ENCODE assay signal across 8 mouse cellular contexts in genomic region chr8:84846094-84846721, GRCm38 (mm10). TPM values are rescaled to one million over a fixed set of nuclear protein-coding genes. Genes with fewer than 3 reads are reported as not detected.
A peak's percentile ranks its signal among the peaks of the same experiment; 100 is the strongest.
DNase-seq lines count a peak whose midpoint lies in the region; ATAC-seq and TF ChIP-seq lines count a peak whose summit lies in the region.

No protein-coding gene starts in this region.

- H3K9ac ChIP-seq in ES-Bruce4 (ENCODE audit: low read depth, poor library complexity, severe bottlenecking), result peak overlapping the region; percentile 95
- peak overlapping the region; percentile 88 for H3K9ac ChIP-seq in embryonic facial prominence, embryonic 14.5 days (ENCODE audit: low read depth, low read length)
- peak overlapping the region; percentile 97 for H3K9ac ChIP-seq in intestine, embryonic 15.5 days
- H3K9ac ChIP-seq in neural tube, embryonic 15.5 days (replicated peaks), result peak overlapping the region; percentile 89

- peaks cover 11% of the 10 kb centered on the region for H3K36me3 ChIP-seq in kidney, adult 2 months (ENCODE audit: control insufficient read depth, insufficient read depth, low read length)
- peaks cover 42% of the 10 kb centered on the region for H3K36me3 ChIP-seq in ES-Bruce4 (ENCODE audit: control insufficient read depth, insufficient read depth, low read length, poor library complexity, severe bottlenecking)
- H3K36me3 ChIP-seq in embryonic facial prominence, embryonic 14.5 days (ENCODE audit: control insufficient read depth, insufficient read depth, low read length), result peaks cover 48% of the 10 kb centered on the region
- H3K36me3 ChIP-seq in intestine, embryonic 15.5 days, result peaks cover 30% of the 10 kb centered on the region
- H3K36me3 ChIP-seq in neural tube, embryonic 15.5 days, result peaks cover 41% of the 10 kb centered on the region

- DNase-seq in kidney, adult 2 months, result peak; percentile 18
- DNase-seq in kidney, postnatal 4 days, result no peak
- peak; percentile 36 for DNase-seq in embryonic facial prominence, embryonic 14.5 days (ENCODE audit: low spot score)
- no peak for DNase-seq in frontal cortex, adult 2 months (ENCODE audit: extremely low spot score in 1 of 2, low spot score in 1 of 2)

- no peaks in the 10 kb centered on the region for H3K27me3 ChIP-seq in kidney, adult 2 months (replicated peaks; ENCODE audit: control insufficient read depth, insufficient read depth, low read length)
- H3K27me3 ChIP-seq in ES-Bruce4 (ENCODE audit: control insufficient read depth, insufficient read depth, low read length, poor library complexity, severe bottlenecking), result no peaks in the 10 kb centered on the region
- no peaks in the 10 kb centered on the region for H3K27me3 ChIP-seq in embryonic facial prominence, embryonic 14.5 days (replicated peaks; ENCODE audit: control insufficient read depth, insufficient read depth, low read length)
- no peaks in the 10 kb centered on the region for H3K27me3 ChIP-seq in intestine, embryonic 15.5 days (replicated peaks)
- H3K27me3 ChIP-seq in neural tube, embryonic 15.5 days (replicated peaks), result no peaks in the 10 kb centered on the region

- no peak; the same call in 1 of the 2 replicates for ATAC-seq in embryonic facial prominence, embryonic 14.5 days (ENCODE audit: low read depth)
- ATAC-seq in intestine, embryonic 15.5 days, result peak; percentile 37
- ATAC-seq in neural tube, embryonic 15.5 days (ENCODE audit: low FRiP score), result peak; percentile 21
- ATAC-seq in granulocyte monocyte progenitor cell, adult 5-6 weeks (replicated peaks; ENCODE audit: poor library complexity, severe bottlenecking), result no peak; the same call in 1 of the 2 replicates

- peak overlapping the region; percentile 60 for H3K27ac ChIP-seq in kidney, adult 2 months (ENCODE audit: insufficient read depth, low read depth, low read length)
- peak overlapping the region; percentile 5; the same call in 1 of the 2 replicates for H3K27ac ChIP-seq in ES-Bruce4 (ENCODE audit: insufficient read depth, low read length)
- peak overlapping the region; percentile 77 for H3K27ac ChIP-seq in embryonic facial prominence, embryonic 14.5 days (replicated peaks; ENCODE audit: low read depth, low read length)
- H3K27ac ChIP-seq in intestine, embryonic 15.5 days, result peak overlapping the region; percentile 88
- peak overlapping the region; percentile 83 for H3K27ac ChIP-seq in neural tube, embryonic 15.5 days (replicated peaks)

- peak overlapping the region; percentile 92 for H3K4me3 ChIP-seq in kidney, adult 2 months (ENCODE audit: insufficient read depth, low read depth, low read length)
- H3K4me3 ChIP-seq in ES-Bruce4 (ENCODE audit: low read depth, low read length), result peak overlapping the region; percentile 88
- H3K4me3 ChIP-seq in embryonic facial prominence, embryonic 14.5 days (ENCODE audit: low read depth, low read length), result peak overlapping the region; percentile 71
- peak overlapping the region; percentile 91 for H3K4me3 ChIP-seq in intestine, embryonic 15.5 days (replicated peaks)
- peak overlapping the region; percentile 63 for H3K4me3 ChIP-seq in neural tube, embryonic 15.5 days (replicated peaks)

- TF ChIP-seq EP300 in ES-Bruce4 (IDR thresholded peaks at IDR 0.05; ENCODE audit: insufficient read depth, low read depth, low read length), result no peak

- H3K9me3 ChIP-seq in ES-Bruce4 (replicated peaks; ENCODE audit: control insufficient read depth, insufficient read depth, low read length, poor library complexity, severe bottlenecking), result no peaks in the 10 kb centered on the region
- H3K9me3 ChIP-seq in embryonic facial prominence, embryonic 14.5 days (ENCODE audit: control insufficient read depth, low read length), result no peaks in the 10 kb centered on the region
- no peaks in the 10 kb centered on the region for H3K9me3 ChIP-seq in intestine, embryonic 15.5 days
- no peaks in the 10 kb centered on the region for H3K9me3 ChIP-seq in neural tube, embryonic 15.5 days (replicated peaks)

- H3K4me2 ChIP-seq in embryonic facial prominence, embryonic 14.5 days (ENCODE audit: low read depth, low read length), result peak overlapping the region; percentile 77
- peak overlapping the region; percentile 71 for H3K4me2 ChIP-seq in intestine, embryonic 15.5 days (replicated peaks)
- H3K4me2 ChIP-seq in neural tube, embryonic 15.5 days, result peak overlapping the region; percentile 77

- H3K4me1 ChIP-seq in kidney, adult 2 months (ENCODE audit: control insufficient read depth, insufficient read depth, low read length), result peaks cover 11% of the 10 kb centered on the region
- H3K4me1 ChIP-seq in ES-Bruce4 (ENCODE audit: control insufficient read depth, insufficient read depth, low read length), result no peaks in the 10 kb centered on the region
- peaks cover 15% of the 10 kb centered on the region; the same call in 1 of the 2 replicates for H3K4me1 ChIP-seq in embryonic facial prominence, embryonic 14.5 days (ENCODE audit: control insufficient read depth, insufficient read depth, low read length)
- H3K4me1 ChIP-seq in intestine, embryonic 15.5 days (replicated peaks), result peaks cover 29% of the 10 kb centered on the region
- peaks cover 47% of the 10 kb centered on the region for H3K4me1 ChIP-seq in neural tube, embryonic 15.5 days

- no peak for TF ChIP-seq POLR2A in kidney, adult 2 months (IDR thresholded peaks at IDR 0.05; ENCODE audit: low read depth, low read length)
- TF ChIP-seq POLR2A in ES-Bruce4 (IDR thresholded peaks at IDR 0.05; ENCODE audit: insufficient read depth, low read length), result no peak

- WGBS in kidney, adult 2 months, result under 1% methylated on average over 30 of the region's 30 CpGs
- under 1% methylated on average over 30 of the region's 30 CpGs for WGBS in embryonic facial prominence, embryonic 14.5 days
- under 1% methylated on average over 30 of the region's 30 CpGs for WGBS in intestine, embryonic 15.5 days
- 1% methylated on average over 30 of the region's 30 CpGs for WGBS in neural tube, embryonic 15.5 days

- no peak for TF ChIP-seq CTCF in kidney, adult 2 months (conservative IDR thresholded peaks at IDR 0.05; ENCODE audit: insufficient read depth, insufficient read length, low read depth, low read length)
- no peak for TF ChIP-seq CTCF in ES-Bruce4 (IDR thresholded peaks at IDR 0.05; ENCODE audit: low read depth, low read length)

RNA-seq across cellular contexts. Expression of gene Calr, which starts 0.5 kb away (rescaled TPM):
- polyA plus RNA-seq in kidney, adult 2 months (2012; rRNA removed), result 316 and 337 TPM in 2 replicates
- polyA plus RNA-seq in ES-Bruce4 (2011; ENCODE audit: insufficient read depth, insufficient read length, low read depth, missing spikeins), result 507 and 546 TPM in 2 replicates
- 805 and 891 TPM in 2 replicates for polyA plus RNA-seq in embryonic facial prominence, embryonic 14.5 days (2014; fragmentation: Nextera tagmentation; extraction: Ambion mirVana)
- polyA plus RNA-seq in intestine, embryonic 15.5 days (2015; fragmentation: Nextera tagmentation; extraction: Ambion mirVana), result 1,038 and 1,157 TPM in 2 replicates
- polyA plus RNA-seq in neural tube, embryonic 15.5 days (2015; fragmentation: Nextera tagmentation; extraction: Ambion mirVana), result 730 and 802 TPM in 2 replicates
- total RNA-seq in granulocyte monocyte progenitor cell, adult 5-6 weeks (2014; fragmentation: Nextera tagmentation), result 1,333 and 1,645 TPM in 2 replicates
- total RNA-seq in granulocyte monocyte progenitor cell, adult 5-6 weeks (2017), result 4,572 and 4,672 TPM in 2 replicates
- polyA plus RNA-seq in frontal cortex, adult 2 months (2012; rRNA removed), result 561 and 590 TPM in 2 replicates

RNA-seq across cellular contexts. Expression of gene Rad23a, which starts 5.7 kb away (rescaled TPM):
- polyA plus RNA-seq in kidney, adult 2 months (2012; rRNA removed), result 73.0 TPM in 2 replicates
- polyA plus RNA-seq in ES-Bruce4 (2011; ENCODE audit: insufficient read depth, insufficient read length, low read depth, missing spikeins), result 68.0 and 76.1 TPM in 2 replicates
- polyA plus RNA-seq in embryonic facial prominence, embryonic 14.5 days (2014; fragmentation: Nextera tagmentation; extraction: Ambion mirVana), result 109 and 111 TPM in 2 replicates
- polyA plus RNA-seq in intestine, embryonic 15.5 days (2015; fragmentation: Nextera tagmentation; extraction: Ambion mirVana), result 102 and 106 TPM in 2 replicates
- polyA plus RNA-seq in neural tube, embryonic 15.5 days (2015; fragmentation: Nextera tagmentation; extraction: Ambion mirVana), result 71.3 and 98.0 TPM in 2 replicates
- total RNA-seq in granulocyte monocyte progenitor cell, adult 5-6 weeks (2014; fragmentation: Nextera tagmentation), result 41.8 TPM in 2 replicates
- total RNA-seq in granulocyte monocyte progenitor cell, adult 5-6 weeks (2017), result 20.1 and 21.4 TPM in 2 replicates
- polyA plus RNA-seq in frontal cortex, adult 2 months (2012; rRNA removed), result 75.2 and 80.5 TPM in 2 replicates

RNA-seq across cellular contexts. Expression of gene Farsa, which starts 10.6 kb away (rescaled TPM):
- 37.5 and 37.6 TPM in 2 replicates for polyA plus RNA-seq in kidney, adult 2 months (2012; rRNA removed)
- 50.8 and 52.6 TPM in 2 replicates for polyA plus RNA-seq in ES-Bruce4 (2011; ENCODE audit: insufficient read depth, insufficient read length, low read depth, missing spikeins)
- 67.1 and 76.5 TPM in 2 replicates for polyA plus RNA-seq in embryonic facial prominence, embryonic 14.5 days (2014; fragmentation: Nextera tagmentation; extraction: Ambion mirVana)
- 83.1 and 92.7 TPM in 2 replicates for polyA plus RNA-seq in intestine, embryonic 15.5 days (2015; fragmentation: Nextera tagmentation; extraction: Ambion mirVana)
- polyA plus RNA-seq in neural tube, embryonic 15.5 days (2015; fragmentation: Nextera tagmentation; extraction: Ambion mirVana), result 105 and 108 TPM in 2 replicates
- 90.9 TPM in 2 replicates for total RNA-seq in granulocyte monocyte progenitor cell, adult 5-6 weeks (2014; fragmentation: Nextera tagmentation)
- total RNA-seq in granulocyte monocyte progenitor cell, adult 5-6 weeks (2017), result 187 and 190 TPM in 2 replicates
- 59.6 and 59.7 TPM in 2 replicates for polyA plus RNA-seq in frontal cortex, adult 2 months (2012; rRNA removed)

RNA-seq across cellular contexts. Expression of gene Gadd45gip1, which starts 14.9 kb away (rescaled TPM):
- polyA plus RNA-seq in kidney, adult 2 months (2012; rRNA removed), result 24.2 and 41.0 TPM in 2 replicates
- 19.5 and 20.5 TPM in 2 replicates for polyA plus RNA-seq in ES-Bruce4 (2011; ENCODE audit: insufficient read depth, insufficient read length, low read depth, missing spikeins)
- 41.3 and 41.5 TPM in 2 replicates for polyA plus RNA-seq in embryonic facial prominence, embryonic 14.5 days (2014; fragmentation: Nextera tagmentation; extraction: Ambion mirVana)
- polyA plus RNA-seq in intestine, embryonic 15.5 days (2015; fragmentation: Nextera tagmentation; extraction: Ambion mirVana), result 61.7 and 62.6 TPM in 2 replicates
- 44.3 and 45.1 TPM in 2 replicates for polyA plus RNA-seq in neural tube, embryonic 15.5 days (2015; fragmentation: Nextera tagmentation; extraction: Ambion mirVana)
- total RNA-seq in granulocyte monocyte progenitor cell, adult 5-6 weeks (2014; fragmentation: Nextera tagmentation), result 17.0 and 19.2 TPM in 2 replicates
- total RNA-seq in granulocyte monocyte progenitor cell, adult 5-6 weeks (2017), result 46.2 and 52.4 TPM in 2 replicates
- polyA plus RNA-seq in frontal cortex, adult 2 months (2012; rRNA removed), result 28.0 and 30.9 TPM in 2 replicates

RNA-seq across cellular contexts. Expression of gene Dand5, which starts 23.6 kb away (rescaled TPM):
- 4.4 and 4.5 TPM in 2 replicates for polyA plus RNA-seq in kidney, adult 2 months (2012; rRNA removed)
- 2.5 and 3.1 TPM in 2 replicates for polyA plus RNA-seq in ES-Bruce4 (2011; ENCODE audit: insufficient read depth, insufficient read length, low read depth, missing spikeins)
- 5.8 and 6.8 TPM in 2 replicates for polyA plus RNA-seq in embryonic facial prominence, embryonic 14.5 days (2014; fragmentation: Nextera tagmentation; extraction: Ambion mirVana)
- 4.5 and 5.3 TPM in 2 replicates for polyA plus RNA-seq in intestine, embryonic 15.5 days (2015; fragmentation: Nextera tagmentation; extraction: Ambion mirVana)
- 15.7 and 17.2 TPM in 2 replicates for polyA plus RNA-seq in neural tube, embryonic 15.5 days (2015; fragmentation: Nextera tagmentation; extraction: Ambion mirVana)
- 4.1 and 4.7 TPM in 2 replicates for total RNA-seq in granulocyte monocyte progenitor cell, adult 5-6 weeks (2014; fragmentation: Nextera tagmentation)
- 3.6 and 3.7 TPM in 2 replicates for total RNA-seq in granulocyte monocyte progenitor cell, adult 5-6 weeks (2017)
- polyA plus RNA-seq in frontal cortex, adult 2 months (2012; rRNA removed), result 14.6 and 15.5 TPM in 2 replicates

Comparison
In these comparisons a context has a peak if more than half of its experiments do, and no peak if none do; other contexts are left out.
1. DNase-seq: peak in kidney, adult 2 months (single experiment) and embryonic facial prominence, embryonic 14.5 days (single experiment); none in kidney, postnatal 4 days (0 of 2) and frontal cortex, adult 2 months (0 of 2).
2. H3K27ac ChIP-seq: peak in every context shown above with its lines; median percentile 88 in intestine, embryonic 15.5 days; 83 in neural tube, embryonic 15.5 days; 77 in embryonic facial prominence, embryonic 14.5 days; 60 in kidney, adult 2 months; 5 in ES-Bruce4.
3. ATAC-seq: peak in intestine, embryonic 15.5 days (single experiment) and neural tube, embryonic 15.5 days (single experiment); none in embryonic facial prominence, embryonic 14.5 days (single experiment) and granulocyte monocyte progenitor cell, adult 5-6 weeks (single experiment).
4. Peak in every context shown above with its lines, with median percentiles within 50 percentile points of each other: H3K4me3 ChIP-seq, H3K9ac ChIP-seq and H3K4me2 ChIP-seq.